Mouse (Mus musculus) liver, embryonic 14.5 days (tissue): ENCODE measurements around the gene Cmtm5.

Experiments used
- CTCF ChIP-seq: IDR thresholded peaks from 2 replicates; pipeline ENCODE4 v1.5.1; 2016; ENCODE audit warnings: antibody characterized with exemption, low read depth, control low read depth
- EP300 ChIP-seq: IDR thresholded peaks from 2 replicates; pipeline ENCODE4 v1.6.1; 2016; ENCODE audit warnings: antibody characterized with exemption, low read depth

- TF ChIP-seq CTCF (no peak), EP300 (no peak)
Observed at GRCm38 (mm10) chr14:54965044-54965443, 29.0 kb downstream of the Cmtm5 start.
